Mouse (Mus musculus) erythroblast, embryonic 14.5 days (primary cell): Measurements from ENCODE around the gene Ccdc170.

Source experiments
- GATA1 ChIP-seq: IDR thresholded peaks from 2 replicates; pipeline ENCODE4 v1.6.1; 2012; ENCODE audit warnings: low read length, inconsistent platforms, mixed read lengths
- TAL1 ChIP-seq: IDR thresholded peaks from 3 replicates; pipeline ENCODE4 v1.6.1; 2012; ENCODE audit warnings: low read length, inconsistent platforms, mixed read lengths

GRCm38 (mm10) chr10:4503251-4503650 lies 20.9 kb downstream of the Ccdc170 start:
- TF ChIP-seq TAL1 (no peak), GATA1 (no peak)
